Comparison of ENCODE assay signal across 9 mouse cellular contexts in the genomic region with DNA sequence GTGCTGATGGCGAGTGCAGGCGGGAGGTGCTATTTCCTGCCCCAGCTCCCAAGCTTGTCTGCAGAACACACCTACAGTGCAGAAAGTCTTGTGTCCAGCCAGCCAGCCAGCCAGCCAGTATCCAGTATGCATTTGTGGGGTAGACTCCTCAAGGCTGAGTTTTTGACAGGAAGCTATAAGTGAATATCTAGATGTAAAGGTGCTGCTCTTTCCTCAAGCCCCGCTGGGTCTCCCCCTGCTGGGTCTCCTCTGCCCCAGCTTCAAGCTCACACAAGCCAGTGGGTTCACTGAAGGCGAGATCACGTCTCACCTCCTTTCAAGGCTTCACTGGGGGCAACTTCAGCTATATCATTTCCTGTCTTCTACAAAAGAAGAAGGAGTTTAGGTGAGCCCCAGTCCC. TPM values are rescaled to one million over a fixed set of nuclear protein-coding genes. Genes with fewer than 3 reads are reported as not detected.
DNase-seq lines count a peak whose midpoint lies in the region; ATAC-seq lines count a peak whose summit lies in the region.
"Had no signal": no experiment of that assay in that cellular context is flagged by ENCODE, and none has a peak within 500 bp of the region (broad histone marks: within the 10 kb centered on the region; RNA-seq: fewer than 3 reads in every experiment).

No protein-coding gene starts in this region.

- H3K4me1 ChIP-seq in kidney, embryonic 14.5 days (ENCODE audit: control insufficient read depth, insufficient read depth, low read length) = peaks cover 10% of the 10 kb centered on the region; the same call in 1 of the 2 replicates
- H3K4me1 ChIP-seq in embryonic facial prominence, embryonic 13.5 days = peaks cover 14% of the 10 kb centered on the region
- peaks cover 24% of the 10 kb centered on the region for H3K4me1 ChIP-seq in limb, embryonic 10.5 days
- H3K4me1 ChIP-seq in neural tube, embryonic 14.5 days (ENCODE audit: control insufficient read depth, insufficient read depth, low read length) = peaks cover 4% of the 10 kb centered on the region; the same call in 1 of the 2 replicates

- 0 out of 2 replicates have a peak, but pooled peaks cover 3% of the 10 kb centered on the region for H3K27me3 ChIP-seq in kidney, embryonic 14.5 days (ENCODE audit: control insufficient read depth, insufficient read depth, low read length)
- H3K27me3 ChIP-seq in embryonic facial prominence, embryonic 13.5 days = no peaks in the 10 kb centered on the region
- H3K27me3 ChIP-seq in limb, embryonic 10.5 days (ENCODE audit: low read depth, poor library complexity, severe bottlenecking) = no peaks in the 10 kb centered on the region
- H3K27me3 ChIP-seq in neural tube, embryonic 14.5 days (ENCODE audit: control insufficient read depth, insufficient read depth, low read length) = no peaks in the 10 kb centered on the region

- ATAC-seq in kidney, embryonic 14.5 days (ENCODE audit: low FRiP score, low TSS enrichment) = no peak
- no peak for ATAC-seq in embryonic facial prominence, embryonic 13.5 days (ENCODE audit: insufficient number of reproducible peaks, insufficient read depth, low FRiP score, low TSS enrichment, low read depth)
- ATAC-seq in neural tube, embryonic 14.5 days (ENCODE audit: low read depth) = no peak

- no peak overlapping the region for H3K27ac ChIP-seq in kidney, embryonic 14.5 days (ENCODE audit: low read depth, low read length)
- H3K27ac ChIP-seq in embryonic facial prominence, embryonic 13.5 days = no peak overlapping the region
- peak overlapping the region; percentile 76 for H3K27ac ChIP-seq in limb, embryonic 10.5 days
- no peak overlapping the region for H3K27ac ChIP-seq in neural tube, embryonic 14.5 days (ENCODE audit: low read depth, low read length)

- peaks cover under 1% of the 10 kb centered on the region; the same call in 1 of the 2 replicates for H3K36me3 ChIP-seq in kidney, embryonic 14.5 days (ENCODE audit: control insufficient read depth, insufficient read depth, low read length)
- H3K36me3 ChIP-seq in embryonic facial prominence, embryonic 13.5 days = peaks cover 2% of the 10 kb centered on the region
- H3K36me3 ChIP-seq in limb, embryonic 10.5 days = peaks cover 2% of the 10 kb centered on the region
- H3K36me3 ChIP-seq in neural tube, embryonic 14.5 days (ENCODE audit: control insufficient read depth, insufficient read depth, low read length) = no peaks in the 10 kb centered on the region

- no peak for DNase-seq in kidney, postnatal 4 days
- DNase-seq in limb, embryonic 10.5 days (ENCODE audit: low spot score) = no peak
- no peak for DNase-seq in right cerebral cortex, adult 2 months (ENCODE audit: low spot score in 2 of 2)
- no peak for DNase-seq in left cerebral cortex, adult 18-20 months (ENCODE audit: low spot score in 2 of 2)
- DNase-seq in lung, adult 18-20 months = no peak

- H3K9ac ChIP-seq in kidney, embryonic 14.5 days (ENCODE audit: low read depth, low read length) = 0 out of 2 replicates have a peak overlapping the region, but pooled peaks have one; percentile 4
- H3K9ac ChIP-seq in embryonic facial prominence, embryonic 13.5 days = peak overlapping the region; percentile 58
- H3K9ac ChIP-seq in neural tube, embryonic 14.5 days (replicated peaks; ENCODE audit: low read depth, low read length) = no peak overlapping the region

- peak overlapping the region; percentile 19 for H3K4me2 ChIP-seq in kidney, embryonic 14.5 days (replicated peaks; ENCODE audit: low read depth, low read length)
- H3K4me2 ChIP-seq in embryonic facial prominence, embryonic 13.5 days = peak overlapping the region; percentile 38; the same call in 1 of the 2 replicates
- H3K4me2 ChIP-seq in neural tube, embryonic 14.5 days (ENCODE audit: low read depth, low read length) = 0 out of 2 replicates have a peak overlapping the region, but pooled peaks have one; percentile 22

- H3K4me3 ChIP-seq in kidney, embryonic 14.5 days (ENCODE audit: low read length) = no peak overlapping the region
- no peak overlapping the region for H3K4me3 ChIP-seq in embryonic facial prominence, embryonic 13.5 days
- H3K4me3 ChIP-seq in limb, embryonic 10.5 days = peak overlapping the region; percentile 23; the same call in 1 of the 2 replicates
- H3K4me3 ChIP-seq in neural tube, embryonic 14.5 days (ENCODE audit: low read depth, low read length) = no peak overlapping the region

- WGBS in kidney, embryonic 14.5 days = 47% methylated on average over 5 of the region's 5 CpGs
- WGBS in embryonic facial prominence, embryonic 13.5 days = 52% methylated on average over 5 of the region's 5 CpGs
- 66% methylated on average over 5 of the region's 5 CpGs for WGBS in limb, embryonic 10.5 days
- WGBS in neural tube, embryonic 14.5 days = 60% methylated on average over 5 of the region's 5 CpGs

- no peaks in the 10 kb centered on the region for H3K9me3 ChIP-seq in kidney, embryonic 14.5 days (ENCODE audit: control insufficient read depth, low read length)
- no peaks in the 10 kb centered on the region for H3K9me3 ChIP-seq in embryonic facial prominence, embryonic 13.5 days
- no peaks in the 10 kb centered on the region for H3K9me3 ChIP-seq in limb, embryonic 10.5 days (replicated peaks)
- no peaks in the 10 kb centered on the region for H3K9me3 ChIP-seq in neural tube, embryonic 14.5 days (ENCODE audit: control insufficient read depth, low read length)

RNA-seq across cellular contexts. Expression of gene Supt4a, which starts 3.0 kb away (rescaled TPM):
- 188 and 200 TPM in 2 replicates for polyA plus RNA-seq in kidney, embryonic 14.5 days (2014; fragmentation: Nextera tagmentation; extraction: Ambion mirVana)
- polyA plus RNA-seq in embryonic facial prominence, embryonic 13.5 days (2015; fragmentation: Nextera tagmentation; extraction: Ambion mirVana) = 163 and 172 TPM in 2 replicates
- 187 and 191 TPM in 2 replicates for polyA plus RNA-seq in limb, embryonic 10.5 days (2016; fragmentation: Nextera tagmentation; extraction: Ambion mirVana)
- polyA plus RNA-seq in neural tube, embryonic 14.5 days (2014; fragmentation: Nextera tagmentation; extraction: Ambion mirVana) = 137 and 139 TPM in 2 replicates
- 10 to 100 TPM; 80.1 to 87.1 TPM for total RNA-seq in left cerebral cortex, adult 18-20 months (2021)

RNA-seq across cellular contexts. Expression of gene Tspoap1, which starts 26.0 kb away (rescaled TPM):
- 3.0 and 4.2 TPM in 2 replicates for polyA plus RNA-seq in kidney, embryonic 14.5 days (2014; fragmentation: Nextera tagmentation; extraction: Ambion mirVana)
- 4.9 and 5.3 TPM in 2 replicates for polyA plus RNA-seq in embryonic facial prominence, embryonic 13.5 days (2015; fragmentation: Nextera tagmentation; extraction: Ambion mirVana)
- 0.74 and 2.9 TPM in 2 replicates for polyA plus RNA-seq in limb, embryonic 10.5 days (2016; fragmentation: Nextera tagmentation; extraction: Ambion mirVana)
- polyA plus RNA-seq in neural tube, embryonic 14.5 days (2014; fragmentation: Nextera tagmentation; extraction: Ambion mirVana) = 47.8 and 55.2 TPM in 2 replicates
- total RNA-seq in left cerebral cortex, adult 18-20 months (2021) = 100 to 1,000 TPM; 172 to 177 TPM

RNA-seq across cellular contexts. Expression of gene Mpo, which starts 59.0 kb away (rescaled TPM):
- polyA plus RNA-seq in kidney, embryonic 14.5 days (2014; fragmentation: Nextera tagmentation; extraction: Ambion mirVana) = 0.41 TPM in 1 of 2 replicates, not detected in the other
- polyA plus RNA-seq in embryonic facial prominence, embryonic 13.5 days (2015; fragmentation: Nextera tagmentation; extraction: Ambion mirVana) = 1.9 and 6.1 TPM in 2 replicates
- 2.8 and 4.0 TPM in 2 replicates for polyA plus RNA-seq in limb, embryonic 10.5 days (2016; fragmentation: Nextera tagmentation; extraction: Ambion mirVana)
- polyA plus RNA-seq in neural tube, embryonic 14.5 days (2014; fragmentation: Nextera tagmentation; extraction: Ambion mirVana) = 0.31 and 2.2 TPM in 2 replicates
- under 1 TPM in 1 of 2 experiments, not detected in 1; 0.26 TPM for total RNA-seq in left cerebral cortex, adult 18-20 months (2021)
- total RNA-seq: ES-E14 had no signal
